16 mouse cellular contexts compared by ENCODE assay signal in the genomic region with DNA sequence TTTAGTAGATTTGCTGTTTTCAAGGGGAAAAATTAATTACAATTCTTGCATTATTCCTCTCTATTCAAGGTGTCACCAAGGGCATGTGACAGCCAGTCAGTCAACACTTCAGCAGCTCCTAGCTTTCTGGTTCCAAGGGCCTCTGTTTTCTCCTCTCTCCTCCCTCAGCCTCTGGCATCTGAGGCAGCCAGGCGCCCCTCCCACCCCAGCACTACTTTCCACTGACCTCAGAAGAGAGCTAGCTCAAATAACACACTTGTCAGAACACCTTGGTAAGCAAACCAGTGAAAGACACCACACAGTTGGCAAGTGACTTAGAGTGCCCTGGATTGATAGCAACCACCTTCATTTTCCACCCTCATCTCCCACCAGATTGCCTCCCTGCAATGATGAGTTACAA. TPM values are rescaled to one million over a fixed set of nuclear protein-coding genes. Genes with fewer than 3 reads are reported as not detected.
DNase-seq lines count a peak whose midpoint lies in the region; ATAC-seq lines count a peak whose summit lies in the region.
"Had no signal": no experiment of that assay in that cellular context is flagged by ENCODE, and none has a peak within 500 bp of the region (broad histone marks: within the 10 kb centered on the region; RNA-seq: fewer than 3 reads in every experiment).

No protein-coding gene starts in this region.

- H3K36me3 ChIP-seq in heart, embryonic 16.5 days (ENCODE audit: control insufficient read depth, insufficient read depth): peaks cover 2% of the 10 kb centered on the region; the same call in 1 of the 2 replicates
- no peaks in the 10 kb centered on the region for H3K36me3 ChIP-seq in lung, embryonic 16.5 days (ENCODE audit: control insufficient read depth, insufficient read depth, low read length)
- H3K36me3 ChIP-seq: midbrain, embryonic 15.5 days had no signal

- WGBS in heart, embryonic 16.5 days: 42% methylated on average over 1 of the region's 1 CpGs
- 35% methylated on average over 1 of the region's 1 CpGs for WGBS in lung, embryonic 16.5 days

- H3K27ac ChIP-seq in heart, embryonic 16.5 days (ENCODE audit: low read length): peak overlapping the region; percentile 80
- peak overlapping the region; percentile 4; the same call in 1 of the 2 replicates for H3K27ac ChIP-seq in lung, embryonic 16.5 days (ENCODE audit: low read length)
- H3K27ac ChIP-seq: kidney, embryonic 15.5 days; midbrain, embryonic 15.5 days; neural tube, embryonic 13.5 days had no signal

- H3K4me2 ChIP-seq in heart, embryonic 16.5 days (ENCODE audit: low read depth, low read length): peak overlapping the region; percentile 31; the same call in 1 of the 2 replicates
- H3K4me2 ChIP-seq in lung, embryonic 16.5 days (ENCODE audit: low read depth, low read length): no peak overlapping the region
- H3K4me2 ChIP-seq: kidney, embryonic 15.5 days; midbrain, embryonic 15.5 days; neural tube, embryonic 13.5 days had no signal

- no peak overlapping the region for H3K9ac ChIP-seq in heart, embryonic 16.5 days (ENCODE audit: low read length)
- no peak overlapping the region for H3K9ac ChIP-seq in lung, embryonic 16.5 days (ENCODE audit: low read length)
- H3K9ac ChIP-seq: kidney, embryonic 15.5 days; liver, postnatal 0 days; midbrain, embryonic 15.5 days; neural tube, embryonic 13.5 days had no signal

- ATAC-seq in heart, embryonic 16.5 days (replicated peaks; ENCODE audit: extremely low read depth, insufficient read depth, low FRiP score): peak; percentile 74
- peak; percentile 85 for ATAC-seq in lung, embryonic 16.5 days (ENCODE audit: low read depth)
- ATAC-seq: activated CD4-positive, CD25-positive, alpha-beta regulatory T cell, adult 4 months; liver, postnatal 0 days; midbrain, embryonic 15.5 days had no signal

- peak; percentile 27 for DNase-seq in Muller cell, postnatal 12 days (ENCODE audit: inconsistent ontology term)
- peak; percentile 96 for DNase-seq in heart, adult 11 months
- DNase-seq in natural killer cell, adult 2 months (ENCODE audit: low spot score in 2 of 2): no peak
- DNase-seq in T-cell, adult 2 months (ENCODE audit: low spot score): no peak
- DNase-seq in MN1 (ENCODE audit: low spot score): no peak
- DNase-seq in cerebellum, adult 9-10 months: no peak
- DNase-seq: B cell, adult 2 months; cerebellum, adult 2 months; liver, postnatal 0 days; retina, postnatal 1 day had no signal

- H3K4me1 ChIP-seq in heart, embryonic 16.5 days (ENCODE audit: control insufficient read depth, insufficient read depth, low read length): peaks cover 36% of the 10 kb centered on the region
- H3K4me1 ChIP-seq in lung, embryonic 16.5 days (replicated peaks; ENCODE audit: control insufficient read depth, insufficient read depth, low read length): peaks cover 4% of the 10 kb centered on the region
- H3K4me1 ChIP-seq: kidney, embryonic 15.5 days; midbrain, embryonic 15.5 days; neural tube, embryonic 13.5 days had no signal

- no peaks in the 10 kb centered on the region for H3K9me3 ChIP-seq in heart, embryonic 16.5 days (replicated peaks; ENCODE audit: control insufficient read depth, low read length)
- no peaks in the 10 kb centered on the region for H3K9me3 ChIP-seq in lung, embryonic 16.5 days (ENCODE audit: control insufficient read depth, low read length)
- H3K9me3 ChIP-seq: kidney, embryonic 15.5 days; midbrain, embryonic 15.5 days; neural tube, embryonic 13.5 days had no signal

- H3K4me3 ChIP-seq in heart, embryonic 16.5 days (ENCODE audit: low read length): no peak overlapping the region
- no peak overlapping the region for H3K4me3 ChIP-seq in lung, embryonic 16.5 days (ENCODE audit: low read length)
- H3K4me3 ChIP-seq: kidney, embryonic 15.5 days; midbrain, embryonic 15.5 days; neural tube, embryonic 13.5 days had no signal

- no peaks in the 10 kb centered on the region for H3K27me3 ChIP-seq in heart, embryonic 16.5 days (ENCODE audit: control insufficient read depth, insufficient read depth, low read length)
- H3K27me3 ChIP-seq in lung, embryonic 16.5 days (ENCODE audit: control insufficient read depth, insufficient read depth, low read depth, low read length): no peaks in the 10 kb centered on the region
- H3K27me3 ChIP-seq: kidney, embryonic 15.5 days; midbrain, embryonic 15.5 days; neural tube, embryonic 13.5 days had no signal

RNA-seq across cellular contexts. Expression of a gene that starts 6.5 kb away (rescaled TPM):
- 5.5 and 5.9 TPM in 2 replicates for polyA plus RNA-seq in heart, embryonic 16.5 days (2015; fragmentation: Nextera tagmentation; extraction: Ambion mirVana)
- polyA plus RNA-seq in lung, embryonic 16.5 days (2015; fragmentation: Nextera tagmentation; extraction: Ambion mirVana): 0.36 and 0.64 TPM in 2 replicates

RNA-seq across cellular contexts. Expression of a gene that starts 54.1 kb away (rescaled TPM):
- 32.4 and 37.4 TPM in 2 replicates for polyA plus RNA-seq in heart, embryonic 16.5 days (2015; fragmentation: Nextera tagmentation; extraction: Ambion mirVana)
- 52.6 and 55.4 TPM in 2 replicates for polyA plus RNA-seq in lung, embryonic 16.5 days (2015; fragmentation: Nextera tagmentation; extraction: Ambion mirVana)

Comparison
In these comparisons a context has a peak if more than half of its experiments do, and no peak if none do; other contexts are left out.
1. DNase-seq: peak in Muller cell, postnatal 12 days (single experiment) and heart, adult 11 months (single experiment); none in natural killer cell, adult 2 months (0 of 2), T-cell, adult 2 months (single experiment), MN1 (single experiment) and cerebellum, adult 9-10 months (single experiment).